Mouse (Mus musculus): ENCODE data around the gene Myo9b.
A peak's percentile ranks its signal among the peaks of the same experiment; 100 is the strongest.
"Not testable (repeated sequence)": the region's sequence is repeated elsewhere in the genome, so short reads cannot be mapped to it uniquely, and the experiment has no call there.

Gene Myo9b

DNA sequence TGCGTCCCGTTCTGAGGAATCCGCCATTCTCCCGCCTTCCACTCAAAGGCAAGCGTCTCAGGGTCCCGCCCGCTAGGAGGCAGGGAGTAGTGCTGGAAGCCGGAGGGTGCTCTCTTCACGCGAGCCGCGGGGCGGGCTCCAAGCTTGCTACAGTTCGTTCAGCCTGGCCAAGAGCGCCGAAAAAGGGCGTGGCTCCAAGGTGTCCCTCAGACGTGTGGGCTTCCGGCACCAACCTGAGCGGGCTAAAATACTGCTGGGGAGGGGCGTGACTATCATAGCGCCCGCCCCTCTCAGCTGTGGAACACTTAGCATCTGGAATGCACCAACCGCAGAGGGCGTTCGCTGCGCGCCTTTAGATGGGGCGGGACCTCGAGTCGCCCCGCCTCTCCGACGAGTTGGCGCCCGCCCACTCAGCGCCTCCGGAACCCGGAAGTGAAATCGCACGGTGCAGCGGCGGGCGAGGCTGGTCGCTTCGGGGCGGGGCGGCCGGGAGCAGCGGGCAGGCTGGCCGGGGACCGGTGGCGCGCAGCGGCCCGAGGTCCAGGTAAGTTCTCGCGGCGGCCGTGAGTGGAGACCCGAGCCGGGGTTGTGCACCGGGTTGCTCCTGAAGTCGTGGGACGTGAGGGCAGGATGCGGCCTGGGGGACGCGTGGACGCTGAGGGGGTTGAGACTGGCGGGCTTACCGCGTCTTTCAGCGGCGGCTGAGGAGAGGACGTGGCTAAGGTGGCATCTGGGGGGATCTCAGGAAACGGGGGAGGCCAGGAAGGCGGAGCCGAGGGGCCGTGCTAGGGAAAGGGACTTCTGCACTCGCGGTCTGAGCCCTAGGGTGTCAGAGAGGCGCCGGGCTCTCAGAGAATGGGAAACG is at the start of gene Myo9b, which contains the start of gene Haus8:
Gene Myo9b, plus strand, starts transcription at position 429 of the 865 bp plus-strand sequence.
Gene Haus8, minus strand, starts transcription at position 649 of the 865 bp plus-strand sequence.
- peak; percentile 98 for DNase-seq (ENCODE audit: low spot score)

GRCm38 (mm10) chr8:71224560-71224959 is 48.0 kb upstream of the Myo9b start:
- no peak for DNase-seq (ENCODE audit: low spot score)

GRCm38 (mm10) chr8:71242757-71243156 is 29.8 kb upstream of the Myo9b start:
- DNase-seq (ENCODE audit: low spot score), result no peak

GRCm38 (mm10) chr8:71248203-71248602 is 24.3 kb upstream of the Myo9b start:
- DNase-seq (ENCODE audit: low spot score), result no peak

DNA sequence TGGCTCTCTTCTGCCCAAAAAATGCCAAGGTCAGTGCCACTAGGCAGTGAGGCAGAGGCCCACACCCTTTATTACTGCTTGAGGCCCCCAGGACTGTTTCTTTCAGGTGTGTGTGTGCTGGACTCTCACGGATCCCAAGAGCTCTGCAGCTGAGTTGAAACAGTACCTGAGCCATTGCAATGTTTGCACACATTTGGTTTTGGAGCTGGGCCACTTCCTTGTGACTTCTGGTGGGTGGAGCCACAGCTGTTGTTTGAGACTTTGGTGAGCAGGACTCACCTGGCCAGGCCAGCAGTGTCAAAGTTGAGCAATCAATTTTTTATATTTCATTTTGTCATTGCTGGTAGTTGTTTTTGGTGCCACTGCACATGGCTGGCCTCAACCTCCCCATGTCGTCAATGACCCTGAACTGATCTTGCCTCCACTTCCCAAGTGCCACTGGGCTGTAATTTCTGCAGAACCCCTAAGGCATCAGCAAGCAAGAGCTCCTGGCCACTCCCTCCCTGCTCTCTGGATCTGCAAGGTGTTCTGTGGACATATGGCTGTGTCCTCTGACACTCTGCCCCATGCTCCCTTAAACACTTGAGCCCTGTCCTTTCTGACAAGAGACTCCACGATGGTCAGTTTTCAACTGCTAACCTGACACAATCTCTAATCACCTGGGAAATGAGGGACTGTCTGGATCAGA is 15.8 kb upstream of the Myo9b start:
- no peak for DNase-seq (ENCODE audit: low spot score)

- no peak for DNase-seq (ENCODE audit: low spot score)
Observed at GRCm38 (mm10) chr8:71261234-71261633, 11.3 kb upstream of the Myo9b start.

DNA sequence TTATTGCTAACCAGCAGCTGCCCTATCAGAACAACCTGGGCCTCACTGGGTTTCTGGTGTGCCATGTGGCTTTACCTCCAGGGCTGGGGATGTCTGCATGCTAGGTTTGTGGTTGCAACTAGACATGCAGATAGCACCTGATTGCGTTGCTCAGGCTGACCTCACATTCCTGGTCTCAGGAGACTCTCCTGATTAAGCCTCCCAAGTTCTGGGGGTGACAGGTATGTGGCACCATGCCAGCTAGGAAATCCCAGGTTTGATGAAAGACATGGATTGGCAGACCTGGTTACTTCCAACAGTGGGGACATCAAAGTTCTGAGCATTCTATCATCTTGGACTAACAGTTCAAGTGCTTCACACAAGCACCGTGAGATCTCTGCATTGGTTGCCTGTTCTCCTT is 4.8 kb upstream of the Myo9b start:
- DNase-seq (ENCODE audit: low spot score), result no peak

DNA sequence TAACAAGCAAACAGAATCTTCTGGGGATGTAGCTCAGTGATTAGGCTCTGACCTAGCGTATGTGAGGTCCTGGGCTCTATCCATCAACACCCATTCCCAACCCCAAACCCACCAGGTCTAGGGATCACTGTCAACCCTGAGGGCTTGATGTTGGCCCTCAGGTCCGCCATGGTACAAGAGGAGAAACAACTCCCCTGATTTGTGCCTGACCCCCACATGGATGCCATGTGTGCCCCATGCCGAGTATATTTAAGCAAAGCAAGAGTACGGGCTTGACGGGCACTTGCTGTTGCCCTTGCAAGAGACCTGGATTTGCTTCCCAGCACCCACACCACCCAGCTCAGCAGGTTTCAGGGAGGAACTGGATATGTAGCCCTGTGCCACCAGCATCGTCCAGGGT is 4.2 kb upstream of the Myo9b start:
- not testable (repeated sequence) for DNase-seq (ENCODE audit: low spot score)

GRCm38 (mm10) chr8:71271630-71272029 is 884 bp upstream of the Myo9b start:
- DNase-seq (ENCODE audit: low spot score), result no peak

GRCm38 (mm10) chr8:71273151-71273510 is 617 bp downstream of the Myo9b start:
- peak; percentile 53 for DNase-seq (ENCODE audit: low spot score)

- no peak for DNase-seq (ENCODE audit: low spot score)
Observed at GRCm38 (mm10) chr8:71274478-71274877, 2.0 kb downstream of the Myo9b start.

- DNase-seq (ENCODE audit: low spot score), result no peak
Observed at GRCm38 (mm10) chr8:71276166-71276565, 3.7 kb downstream of the Myo9b start.

- DNase-seq (ENCODE audit: low spot score), result not testable (repeated sequence)
Observed at GRCm38 (mm10) chr8:71279409-71279808, 6.9 kb downstream of the Myo9b start.

DNA sequence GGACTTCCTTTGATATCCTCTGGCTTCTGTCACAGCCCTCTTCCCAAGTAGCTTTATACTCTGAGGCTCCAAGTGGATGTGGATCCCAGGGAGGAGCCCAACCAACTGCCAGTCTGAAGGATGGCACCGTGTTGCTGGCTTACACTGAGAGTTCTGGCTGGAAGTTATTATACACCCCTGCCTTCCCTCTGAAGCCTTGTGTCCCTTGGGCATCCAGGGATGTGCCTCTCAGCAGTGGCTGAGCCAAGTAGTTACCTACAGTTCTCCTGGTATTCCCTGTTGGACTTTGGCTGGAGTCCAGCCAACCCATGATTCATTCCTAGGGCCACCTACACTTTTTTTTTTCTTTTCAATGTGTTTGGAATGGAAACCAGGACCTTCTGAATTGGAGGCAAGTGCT is 9.2 kb downstream of the Myo9b start:
- DNase-seq (ENCODE audit: low spot score), result not testable (repeated sequence)

DNA sequence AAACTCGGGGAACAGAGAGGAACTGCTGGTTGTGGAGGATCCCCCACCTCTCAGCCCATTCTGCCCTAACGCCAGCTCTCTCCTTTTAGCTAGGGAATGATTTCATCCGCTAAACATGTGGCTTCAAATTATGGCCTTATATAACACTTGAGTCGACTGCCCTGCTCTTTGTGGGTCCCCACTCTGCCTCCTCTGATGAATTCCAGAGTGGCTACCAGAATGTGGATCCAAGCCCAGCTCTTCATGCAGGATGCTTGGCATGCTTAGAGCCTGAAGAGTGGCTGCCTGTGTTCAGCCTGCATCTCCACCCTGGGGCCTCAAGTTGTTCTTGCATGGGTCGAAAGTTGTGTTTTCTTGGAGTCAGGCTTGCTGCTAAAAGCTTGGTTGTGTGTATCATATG is 10.1 kb downstream of the Myo9b start:
- DNase-seq (ENCODE audit: low spot score), result no peak

GRCm38 (mm10) chr8:71286223-71286622 is 13.7 kb downstream of the Myo9b start:
- not testable (repeated sequence) for DNase-seq (ENCODE audit: low spot score)

DNA sequence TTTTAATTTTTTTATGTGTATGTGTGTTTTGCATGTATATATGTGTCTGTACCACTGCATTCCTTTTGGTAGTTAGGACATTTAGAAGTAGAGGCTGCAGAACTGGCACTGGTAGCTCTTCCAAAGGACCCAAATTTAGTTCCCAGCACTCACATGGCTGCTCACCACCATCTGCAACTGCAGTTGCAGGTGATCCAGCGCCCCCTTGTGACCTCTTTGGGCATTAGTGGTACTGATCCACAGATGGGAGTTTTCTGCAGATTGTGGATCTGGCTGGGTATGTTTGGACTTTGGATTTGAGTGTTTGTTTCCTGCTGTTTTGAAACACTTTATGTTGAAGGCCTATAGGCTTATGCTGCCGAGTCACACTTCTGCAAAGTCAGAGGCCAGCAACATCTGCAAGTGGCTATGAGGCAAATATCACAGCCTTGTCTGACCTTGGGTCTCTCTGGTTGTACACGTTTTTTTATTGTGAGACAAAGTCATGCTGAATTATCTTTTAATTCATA is 16.0 kb downstream of the Myo9b start:
- no peak for DNase-seq (ENCODE audit: low spot score)

DNA sequence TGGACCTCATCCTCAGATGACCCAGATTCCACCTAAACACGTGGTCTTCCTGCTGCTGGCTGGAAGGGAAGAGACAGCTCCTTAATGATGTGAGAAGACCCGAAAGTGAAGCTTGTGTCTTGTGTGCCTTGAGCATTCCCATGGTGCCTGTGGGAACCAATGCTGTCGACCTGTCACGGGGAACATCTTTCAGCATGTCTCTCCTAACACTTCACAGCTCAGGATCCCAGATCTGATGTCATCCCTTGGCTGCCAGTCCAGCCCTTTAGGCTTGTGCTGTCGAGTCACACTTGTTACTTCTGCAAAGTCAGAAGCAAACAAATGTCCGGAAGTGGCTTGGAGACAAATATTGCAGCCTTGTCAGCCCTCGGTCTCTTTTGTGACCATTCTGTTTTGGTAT is 16.6 kb downstream of the Myo9b start:
- no peak for DNase-seq (ENCODE audit: low spot score)

- no peak for DNase-seq (ENCODE audit: low spot score)
Observed at GRCm38 (mm10) chr8:71290211-71290610, 17.7 kb downstream of the Myo9b start.

- DNase-seq (ENCODE audit: low spot score), result no peak
Observed at GRCm38 (mm10) chr8:71290911-71291310, 18.4 kb downstream of the Myo9b start.

GRCm38 (mm10) chr8:71291351-71291750 is 18.8 kb downstream of the Myo9b start:
- DNase-seq (ENCODE audit: low spot score), result no peak

DNA sequence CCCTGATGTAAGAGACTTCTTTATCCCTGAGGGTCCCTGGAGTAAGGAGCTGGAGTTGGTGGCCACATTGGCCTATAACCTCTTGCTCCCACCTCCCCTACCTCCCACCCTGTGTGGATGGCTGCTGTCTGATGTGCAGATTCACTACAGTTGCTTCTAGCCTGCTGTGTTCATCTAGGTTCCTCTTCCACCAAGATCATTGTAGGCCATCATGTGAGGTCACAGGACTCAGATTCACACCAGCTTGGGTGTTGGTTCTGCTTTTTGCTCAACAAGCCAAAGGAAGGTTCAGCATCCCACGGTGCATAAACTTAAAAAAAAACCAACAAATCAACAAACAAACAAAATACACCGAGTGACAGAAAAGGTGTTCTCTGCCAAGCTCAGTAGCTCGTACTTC is 21.4 kb downstream of the Myo9b start:
- not testable (repeated sequence) for DNase-seq (ENCODE audit: low spot score)

DNA sequence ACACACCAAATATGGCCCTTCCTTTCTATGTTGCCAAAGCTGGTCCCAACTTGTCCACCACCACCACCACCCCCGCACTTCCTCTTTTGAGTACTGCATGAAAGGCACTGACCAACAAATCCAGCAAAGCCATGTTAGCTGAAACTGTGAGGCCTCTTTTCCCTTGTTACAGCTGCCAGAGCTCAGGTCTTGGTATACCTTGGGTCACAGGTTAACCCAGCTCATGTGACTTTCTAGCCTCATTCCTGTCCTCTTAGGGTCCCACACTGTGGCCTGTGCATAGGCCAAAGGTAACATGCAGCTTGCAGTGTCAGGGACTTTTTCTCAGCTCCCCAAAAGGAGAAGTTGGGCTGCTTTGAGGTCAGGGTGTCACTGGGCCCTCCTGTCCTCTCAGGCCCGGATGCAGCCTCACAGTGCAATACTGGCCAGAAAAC is 23.7 kb downstream of the Myo9b start:
- DNase-seq (ENCODE audit: low spot score), result peak; percentile 40

Data from layer of hippocampus, adult 11-12 months (tissue).